Mouse (Mus musculus) central nervous system, embryonic 11.5 days (tissue): ENCODE data around the gene Cdiptos. TPM values are rescaled to one million over a fixed set of nuclear protein-coding genes. Genes with fewer than 3 reads are reported as not detected.

ENCODE experiments used
- polyA plus RNA-seq: library from polyadenylated mRNA; depleted of rRNA; stranded (reverse); fragments of >200 nt; gene quantifications from 2 replicates; pipeline ENCODE4 v1.2.3, GENCODE M21; 2012; rRNA removed

Gene Cdiptos
- 0.78 and 0.83 TPM in 2 replicates for polyA plus RNA-seq

DNA sequence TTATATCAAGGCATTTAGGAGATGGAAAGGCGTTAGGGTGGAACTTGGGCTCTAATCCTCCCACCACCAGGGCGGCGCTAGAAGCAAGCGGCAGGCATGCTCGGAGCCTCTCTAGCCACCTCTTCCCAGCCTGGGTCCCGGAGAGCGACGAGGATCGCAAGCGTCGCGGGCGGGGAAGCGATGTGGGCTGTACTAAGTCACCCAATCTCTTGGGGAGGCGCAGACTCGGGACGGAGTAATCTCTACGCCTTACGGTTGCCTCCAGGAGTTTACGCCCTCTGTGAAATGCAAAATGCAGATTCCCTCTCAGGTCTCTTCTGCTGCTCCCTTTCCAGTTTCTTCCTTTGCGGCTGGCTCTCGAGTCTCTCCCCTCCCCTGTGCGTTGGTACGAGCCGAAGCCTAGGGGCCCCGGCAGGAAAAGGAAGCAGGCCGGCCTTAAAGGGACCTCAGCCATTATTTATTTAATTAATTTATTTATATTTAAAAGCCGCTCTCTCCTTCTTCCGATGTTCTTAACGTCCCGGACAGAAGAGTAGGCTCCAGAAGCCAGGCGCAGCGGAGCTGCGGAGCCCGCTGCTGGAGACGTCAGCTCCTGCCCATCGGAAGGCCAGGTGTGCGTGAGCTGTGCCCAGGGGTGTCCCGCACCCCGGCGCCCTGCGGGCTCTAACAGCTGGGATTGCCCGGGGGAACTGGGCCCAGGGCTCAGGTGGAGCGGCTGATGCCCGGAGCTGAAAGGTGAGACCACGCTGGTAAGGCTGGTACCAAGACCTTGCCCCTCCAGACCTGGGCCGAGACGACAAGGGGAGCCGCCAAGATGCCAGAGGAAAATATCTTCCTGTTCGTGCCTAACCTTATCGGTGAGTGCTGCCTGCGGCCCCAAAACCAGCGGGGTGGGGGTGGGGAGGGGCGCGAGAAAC lies at the start of gene Cdiptos:
Gene Cdiptos, minus strand, starts transcription at position 149 of the 917 bp plus-strand sequence.

DNA sequence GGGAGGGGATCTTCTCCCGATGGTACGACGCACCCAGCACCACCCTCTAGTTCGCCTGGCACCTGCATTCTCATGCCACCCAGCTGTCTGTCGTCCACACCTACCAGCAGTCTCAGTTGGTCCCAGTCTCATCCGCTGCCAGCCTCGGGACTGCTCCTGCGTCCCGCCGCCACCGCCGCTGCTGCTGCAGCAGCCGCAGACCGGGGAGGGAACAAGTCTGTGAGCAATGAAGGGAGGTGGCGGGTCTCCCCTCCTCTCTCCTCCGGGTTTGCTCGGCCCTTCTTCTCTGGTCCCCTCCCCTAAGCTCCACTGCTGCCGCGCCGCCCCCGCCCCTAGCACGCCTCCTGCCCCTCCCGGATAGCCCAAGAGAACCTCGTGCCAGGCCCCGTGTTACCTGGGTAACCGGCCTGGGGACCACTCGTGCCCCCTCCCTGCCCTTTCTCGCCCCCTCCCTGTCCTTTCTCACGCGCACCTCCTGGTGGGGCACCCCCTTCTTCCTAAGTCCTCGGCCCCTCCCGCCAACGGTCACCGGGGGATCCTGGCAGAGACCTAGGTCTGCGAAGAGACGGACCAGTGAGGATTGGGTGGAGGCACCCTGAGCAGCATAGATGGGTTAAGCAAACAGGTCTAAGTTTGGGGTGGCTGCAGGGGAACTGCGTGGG lies 45.1 kb upstream of the Cdiptos start, which contains the start of the genes Gm42742 and Prrt2:
Gene Gm42742, minus strand, starts transcription at position 197 of the 662 bp plus-strand sequence.
Gene Prrt2, minus strand, starts transcription at position 311 of the 662 bp plus-strand sequence.

DNA sequence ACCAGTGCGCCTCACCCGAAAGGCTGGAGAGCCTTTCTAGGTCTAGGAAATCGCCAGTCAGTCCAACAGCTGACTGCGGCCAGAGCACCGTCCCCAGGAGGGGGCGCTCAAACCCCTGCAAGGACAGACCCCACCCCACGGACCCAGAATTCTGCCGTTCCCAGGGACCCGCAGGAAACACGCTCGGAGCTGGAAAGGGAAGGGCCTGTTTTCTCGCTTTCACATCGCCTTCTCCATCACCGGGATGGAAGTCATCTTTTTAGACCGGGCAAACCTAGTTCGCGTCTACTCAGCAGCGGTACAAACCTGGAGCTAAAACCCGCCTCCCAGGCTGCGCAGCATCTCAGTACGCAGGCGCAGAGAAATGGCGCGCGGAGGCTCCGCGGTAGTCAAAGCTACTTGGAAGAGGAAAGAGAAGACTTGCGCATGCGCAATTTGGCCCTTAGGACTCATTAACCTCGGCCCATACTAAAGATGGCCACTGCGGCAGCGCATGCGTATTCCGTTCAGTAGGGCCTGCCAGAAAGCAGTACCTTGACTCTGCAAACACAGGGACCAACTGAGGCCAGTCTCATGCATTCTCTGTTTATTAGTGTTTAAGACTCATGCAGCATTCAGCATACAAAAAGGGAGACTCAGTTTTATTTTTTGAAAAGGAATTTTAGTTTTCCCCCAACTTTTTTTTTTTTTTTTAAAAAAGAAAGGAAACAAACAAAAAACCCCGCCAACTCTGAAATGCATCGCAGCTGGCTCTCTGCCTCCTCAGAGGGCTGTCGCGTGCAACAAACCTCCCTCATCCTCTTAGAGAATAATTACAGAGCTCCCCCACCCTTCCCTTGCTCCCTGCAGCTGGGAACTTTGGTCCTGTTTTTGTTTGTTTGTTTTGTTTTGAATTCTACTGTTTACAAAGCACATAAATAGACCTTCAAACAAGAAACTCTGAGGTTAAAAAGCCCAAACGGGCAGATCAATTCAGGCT lies 41.4 kb upstream of the Cdiptos start, which contains the start of gene Pagr1a:
Gene Pagr1a, minus strand, starts transcription at position 382 of the 979 bp plus-strand sequence.

DNA sequence TGATC lies 40.4 kb upstream of the Cdiptos start, which contains the start of gene Pagr1b:
Gene Pagr1b, minus strand, starts transcription at position 4 of the 5 bp plus-strand sequence.

DNA sequence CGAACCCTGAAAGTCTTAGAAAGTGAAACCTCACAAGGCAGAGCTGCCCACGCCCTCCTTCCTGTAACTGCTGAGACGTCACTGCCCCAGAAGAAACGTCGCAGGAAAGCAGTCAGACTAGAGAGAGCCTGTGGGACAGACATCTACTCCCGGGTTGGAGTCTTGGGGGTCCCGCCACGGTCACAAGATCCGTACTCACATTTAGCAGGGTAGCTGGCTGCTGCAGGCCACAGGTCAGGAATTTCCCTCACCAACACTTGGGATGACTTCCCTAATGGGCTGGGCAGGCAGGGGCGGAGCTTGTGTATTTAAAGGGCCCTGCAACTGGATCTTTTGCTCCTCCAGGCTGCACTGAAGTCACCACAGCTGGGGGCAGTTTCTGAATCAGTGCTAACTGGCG lies 38.4 kb upstream of the Cdiptos start, which contains the start of gene Mvp:
Gene Mvp, minus strand, starts transcription at position 302 of the 400 bp plus-strand sequence.

DNA sequence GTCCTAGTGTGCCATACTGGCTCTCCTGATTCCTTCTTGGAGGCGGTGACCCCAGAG lies 177 bp downstream of the Cdiptos start, which contains the start of gene Cdipt:
Gene Cdipt, plus strand, starts transcription at position 22 of the 57 bp plus-strand sequence.

DNA sequence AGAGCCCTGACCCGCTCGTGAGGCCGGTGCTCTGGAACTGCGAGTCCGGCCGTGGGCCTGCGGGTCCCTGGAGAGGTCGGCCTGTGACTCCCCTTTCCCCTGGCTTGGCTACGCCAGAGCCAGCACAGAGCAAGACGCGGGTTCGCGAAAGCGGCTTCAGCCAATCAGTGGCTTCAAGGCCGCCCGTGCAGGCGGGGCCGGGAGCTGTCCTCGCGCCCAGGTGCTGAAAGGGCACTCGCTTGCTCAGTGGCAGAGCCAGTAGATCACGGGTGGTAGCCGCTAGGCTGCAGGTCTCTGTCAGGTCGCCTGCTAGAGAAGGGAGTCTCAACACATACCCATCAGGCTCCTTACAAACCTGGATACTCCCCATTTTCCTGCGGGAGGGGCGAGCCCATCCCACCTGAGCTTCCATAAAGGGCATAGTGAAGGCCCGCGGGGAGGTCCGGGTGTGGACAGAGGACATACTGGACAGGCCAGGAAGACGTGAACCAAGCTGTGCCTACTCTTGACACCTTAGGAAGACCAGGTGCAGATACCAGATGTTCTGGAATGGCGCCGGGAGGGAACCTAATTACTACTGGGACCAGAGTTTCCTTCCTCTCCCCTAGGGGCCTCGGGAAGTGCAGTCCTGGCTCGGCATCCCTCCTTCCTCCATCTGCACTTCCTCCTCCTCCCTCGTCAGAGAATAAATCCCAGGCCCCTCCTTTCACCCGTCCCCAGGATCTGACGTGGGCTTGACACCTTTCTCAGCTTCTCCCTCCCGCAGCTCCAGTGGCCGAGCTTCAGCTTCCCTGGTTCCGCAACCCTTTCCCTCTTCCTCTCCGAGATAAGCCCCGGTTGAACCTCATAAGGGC lies 25.9 kb downstream of the Cdiptos start, which contains the start of gene Sez6l2:
Gene Sez6l2, plus strand, starts transcription at position 771 of the 854 bp plus-strand sequence.

DNA sequence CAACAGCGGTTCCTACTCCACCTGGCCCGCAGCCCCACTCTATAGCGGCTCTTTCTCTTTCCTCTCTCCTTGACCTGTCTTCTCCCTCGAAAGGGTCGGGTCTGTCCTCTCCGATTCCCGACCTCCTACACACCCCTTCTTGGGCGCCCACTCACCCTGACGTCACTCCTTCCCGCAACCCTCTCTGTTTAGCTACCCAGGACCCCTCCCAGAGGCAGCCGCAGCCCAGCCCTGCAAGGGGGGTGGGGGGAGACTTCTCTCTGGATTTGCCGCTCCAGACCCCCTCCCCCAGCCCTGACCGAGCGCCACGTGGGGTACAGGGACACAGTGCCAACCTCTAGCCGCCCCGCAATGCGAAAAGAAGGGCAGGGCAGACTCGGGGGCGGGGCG lies 26.5 kb downstream of the Cdiptos start, which contains the start of gene Asphd1:
Gene Asphd1, minus strand, starts transcription at position 180 of the 390 bp plus-strand sequence.

DNA sequence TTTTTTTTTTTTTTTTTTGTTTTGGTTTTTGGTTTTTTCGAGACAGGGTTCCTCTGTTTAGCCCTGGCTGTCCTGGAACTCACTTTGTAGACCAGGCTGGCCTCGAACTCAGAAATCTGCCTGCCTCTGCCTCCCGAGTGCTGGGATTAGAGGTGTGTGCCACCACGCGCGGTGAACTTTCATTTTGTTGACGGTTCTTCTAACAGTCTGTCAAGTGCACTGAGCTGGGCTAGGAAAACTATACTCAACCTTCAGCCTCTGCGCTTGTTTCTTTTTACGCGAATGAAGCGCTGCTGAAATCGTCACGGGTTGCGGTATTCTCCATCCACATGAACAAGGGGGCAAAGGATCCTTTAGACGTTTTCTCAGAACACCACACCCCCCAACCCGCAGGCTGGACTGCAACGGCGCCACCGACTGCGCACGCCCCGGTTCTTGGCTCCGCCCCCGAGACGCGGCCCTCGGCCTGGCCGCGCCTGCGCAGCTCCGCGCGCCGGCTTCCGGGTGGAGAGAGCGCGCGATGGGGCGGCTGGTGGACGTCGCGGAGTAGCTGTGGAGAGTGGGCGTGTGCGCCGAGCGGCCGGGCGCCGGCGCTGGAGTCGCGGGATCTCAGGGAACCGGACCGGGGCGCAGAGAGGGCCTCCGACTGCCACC lies 47.4 kb downstream of the Cdiptos start, which contains the start of gene Kctd13:
Gene Kctd13, plus strand, starts transcription at position 496 of the 654 bp plus-strand sequence.

DNA sequence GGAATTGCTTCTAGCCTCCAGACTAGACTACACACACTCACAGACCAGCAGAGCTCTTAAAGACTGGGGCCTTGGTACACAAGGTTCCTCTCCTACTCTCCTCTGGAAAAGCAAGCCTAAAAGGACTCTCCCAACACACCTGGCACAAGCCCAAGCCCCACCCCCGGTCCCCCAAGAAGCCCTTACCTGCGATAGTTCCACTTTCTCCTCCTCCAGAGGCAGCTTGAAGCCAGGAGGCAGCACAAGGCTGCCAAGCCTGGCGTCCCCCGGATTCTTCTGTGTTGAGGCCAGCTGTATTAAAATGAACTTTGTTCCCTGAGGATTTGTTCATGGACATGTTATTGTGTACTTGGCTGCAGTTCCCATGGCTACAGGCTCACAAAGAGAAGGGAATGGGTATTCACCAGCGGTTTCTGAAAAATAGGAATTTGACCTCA lies 53.3 kb downstream of the Cdiptos start, which contains the start of gene Tmem219:
Gene Tmem219, minus strand, starts transcription at position 294 of the 437 bp plus-strand sequence.

Other genes starting within 250 kb of the Cdiptos start
- gene Mapk3, start 216.5 kb downstream of the Cdiptos start, polyA plus RNA-seq = 70.2 and 101 TPM in 2 replicates
- gene Gdpd3, start 209.8 kb downstream of the Cdiptos start, polyA plus RNA-seq = 8.5 and 8.8 TPM in 2 replicates
- gene Ypel3, start 199.1 kb downstream of the Cdiptos start, polyA plus RNA-seq = 80.9 and 93.6 TPM in 2 replicates
- 1.1 and 1.5 TPM in 2 replicates for gene Tbx6, start 194.6 kb downstream of the Cdiptos start, polyA plus RNA-seq
- gene Ppp4c, start 183.6 kb downstream of the Cdiptos start, polyA plus RNA-seq = 268 and 290 TPM in 2 replicates
- gene Fam57b, start 178.4 kb downstream of the Cdiptos start, polyA plus RNA-seq = 23.7 and 32.0 TPM in 2 replicates
- not detected in 2 replicates for gene 4930451I11Rik, start 144.5 kb downstream of the Cdiptos start, polyA plus RNA-seq
- gene Doc2a, start 128.7 kb downstream of the Cdiptos start, polyA plus RNA-seq = 4.1 and 5.6 TPM in 2 replicates
- gene Hirip3, start 114.1 kb downstream of the Cdiptos start, polyA plus RNA-seq = 186 and 304 TPM in 2 replicates
- 63.3 and 64.6 TPM in 2 replicates for gene Ino80e, start 113.7 kb downstream of the Cdiptos start, polyA plus RNA-seq
- gene Taok2, start 91.4 kb downstream of the Cdiptos start, polyA plus RNA-seq = 102 and 154 TPM in 2 replicates
- 23.2 and 23.4 TPM in 2 replicates for gene Tmem219, start 53.2 kb downstream of the Cdiptos start, polyA plus RNA-seq
- gene Kctd13, start 47.2 kb downstream of the Cdiptos start, polyA plus RNA-seq = 26.0 and 28.2 TPM in 2 replicates
- gene Asphd1, start 26.5 kb downstream of the Cdiptos start, polyA plus RNA-seq = 2.8 and 7.1 TPM in 2 replicates
- gene Sez6l2, start 25.5 kb downstream of the Cdiptos start, polyA plus RNA-seq = 14.5 and 15.0 TPM in 2 replicates
- gene Cdipt, start 184 bp downstream of the Cdiptos start, polyA plus RNA-seq = 72.5 and 93.7 TPM in 2 replicates
- 4.1 and 6.1 TPM in 2 replicates for gene Mvp, start 38.5 kb upstream of the Cdiptos start, polyA plus RNA-seq
- gene Pagr1b, start 40.4 kb upstream of the Cdiptos start, polyA plus RNA-seq = 0.20 and 0.56 TPM in 2 replicates
- 5.7 and 15.9 TPM in 2 replicates for gene Pagr1a, start 41.3 kb upstream of the Cdiptos start, polyA plus RNA-seq
- 97.7 and 244 TPM in 2 replicates for gene Gm42742, start 45.0 kb upstream of the Cdiptos start, polyA plus RNA-seq
- gene Prrt2, start 45.1 kb upstream of the Cdiptos start, polyA plus RNA-seq = 4.3 and 19.0 TPM in 2 replicates
- 298 and 328 TPM in 2 replicates for gene Maz, start 50.9 kb upstream of the Cdiptos start, polyA plus RNA-seq
- 99.9 and 158 TPM in 2 replicates for gene Kif22, start 66.4 kb upstream of the Cdiptos start, polyA plus RNA-seq
- 0.22 TPM in 1 of 2 replicates, not detected in the other for gene Zg16, start 111.2 kb upstream of the Cdiptos start, polyA plus RNA-seq
- 1.0 and 1.3 TPM in 2 replicates for gene AI467606, start 115.3 kb upstream of the Cdiptos start, polyA plus RNA-seq
- gene Qprt, start 146.1 kb upstream of the Cdiptos start, polyA plus RNA-seq = 4.3 and 7.2 TPM in 2 replicates
- 0.93 and 1.4 TPM in 2 replicates for gene Spn, start 161.7 kb upstream of the Cdiptos start, polyA plus RNA-seq
- 152 and 184 TPM in 2 replicates for gene Cd2bp2, start 220.0 kb upstream of the Cdiptos start, polyA plus RNA-seq
- gene Tbc1d10b, start 232.4 kb upstream of the Cdiptos start, polyA plus RNA-seq = 50.6 and 52.5 TPM in 2 replicates
- gene Mylpf, start 232.8 kb upstream of the Cdiptos start, polyA plus RNA-seq = 12.1 and 97.1 TPM in 2 replicates